Mouse (Mus musculus): ENCODE data around the gene Bmp8a.

DNA sequence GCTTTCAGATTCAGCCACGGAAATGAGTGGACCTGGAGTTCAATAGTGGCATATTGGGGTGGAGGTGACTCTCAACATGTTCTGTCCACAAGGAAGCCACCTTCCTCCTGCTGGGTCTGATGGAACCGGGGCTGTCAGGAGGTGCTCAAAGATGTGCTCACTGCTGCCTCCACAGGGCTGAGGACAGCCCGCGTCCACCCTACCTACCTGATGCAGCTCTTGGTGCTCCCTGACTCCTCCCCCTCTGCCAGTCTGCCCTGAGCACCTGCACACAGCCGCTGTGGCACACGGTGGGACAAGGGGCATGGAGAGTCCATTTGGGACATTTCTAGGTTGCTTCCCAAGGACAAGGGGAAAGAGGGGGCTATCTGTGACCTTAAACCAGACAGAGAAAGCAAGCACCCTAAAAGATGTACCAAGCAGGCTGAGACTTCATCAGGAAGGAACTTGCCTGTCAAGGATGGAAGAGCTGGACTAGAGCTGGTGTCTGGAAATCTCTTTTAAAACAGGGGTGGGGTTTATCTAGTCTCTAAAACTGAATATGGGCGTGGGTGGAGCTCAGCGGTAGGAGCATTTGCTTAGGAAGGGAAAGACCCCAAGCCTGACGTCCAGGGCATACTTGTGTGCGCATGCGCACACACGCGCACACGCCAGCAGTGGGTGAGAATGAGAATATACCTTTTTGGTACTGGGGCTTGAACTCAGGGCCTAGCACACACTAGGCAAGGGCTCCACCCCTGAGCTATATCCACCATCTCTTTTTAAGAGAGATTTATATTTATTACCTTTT lies 7.1 kb downstream of the Bmp8a start:
- no peak for TF ChIP-seq CTCF (IDR thresholded peaks at IDR 0.05; ENCODE audit: low read depth, low read length)
- TF ChIP-seq POLR2A (IDR thresholded peaks at IDR 0.05; ENCODE audit: borderline replicate concordance, low read depth, low read length): no peak
